Mouse (Mus musculus): ENCODE measurements around the gene Stt3b. TPM values are rescaled to one million over a fixed set of nuclear protein-coding genes. Genes with fewer than 3 reads are reported as not detected.

Gene Stt3b
- total and polyA plus RNA-seq, 3 experiments, result 22.2 to 56.5 (median 54.9) TPM

DNA sequence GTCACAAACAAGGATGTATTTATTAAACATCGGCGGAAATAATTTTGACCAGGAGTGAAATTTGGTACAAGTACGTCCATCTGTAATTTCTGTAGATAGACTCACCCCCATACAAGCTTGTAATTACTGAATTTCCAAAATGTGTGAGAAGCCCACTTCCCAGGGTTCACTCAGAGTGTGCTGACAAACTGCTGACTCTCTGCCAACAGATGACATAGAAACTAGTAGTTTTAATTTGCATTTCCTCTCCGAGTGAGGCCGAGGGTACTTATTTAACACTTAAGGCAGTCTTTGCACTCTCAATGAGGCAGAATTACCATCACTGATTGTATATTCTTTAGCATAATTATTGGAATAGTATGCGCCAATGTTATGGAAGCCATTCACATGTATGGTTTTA is 12.2 kb upstream of the Stt3b start:
- H3K4me1 ChIP-seq (ENCODE audit: control insufficient read depth, insufficient read depth, low read length), result no peaks in the 10 kb centered on the region
- no peak overlapping the region for H3K27ac ChIP-seq
- H3K27me3 ChIP-seq (ENCODE audit: control insufficient read depth, insufficient read depth, low read length), result no peaks in the 10 kb centered on the region
- no peaks in the 10 kb centered on the region for H3K36me3 ChIP-seq (ENCODE audit: control insufficient read depth, insufficient read depth, low read length)
- no peak overlapping the region for H3K9ac ChIP-seq (ENCODE audit: low read depth, low read length)
- intact Hi-C loops (cut with DNase I), result no loop called here
- DNase-seq, result no peak
- H3K79me2 ChIP-seq (replicated peaks; ENCODE audit: control insufficient read depth, insufficient read depth, low read length), result no peaks in the 10 kb centered on the region
- TF ChIP-seq POLR2A (IDR thresholded peaks at IDR 0.05; ENCODE audit: insufficient read depth, low read depth, low read length) (no peak), CTCF (IDR thresholded peaks at IDR 0.05) (no peak), EP300 (IDR thresholded peaks at IDR 0.05; ENCODE audit: insufficient read depth, low read depth, low read length) (no peak)
- H3K4me3 ChIP-seq, result no peak overlapping the region
- WGBS, result 86% methylated on average over 6 of the region's 6 CpGs

DNA sequence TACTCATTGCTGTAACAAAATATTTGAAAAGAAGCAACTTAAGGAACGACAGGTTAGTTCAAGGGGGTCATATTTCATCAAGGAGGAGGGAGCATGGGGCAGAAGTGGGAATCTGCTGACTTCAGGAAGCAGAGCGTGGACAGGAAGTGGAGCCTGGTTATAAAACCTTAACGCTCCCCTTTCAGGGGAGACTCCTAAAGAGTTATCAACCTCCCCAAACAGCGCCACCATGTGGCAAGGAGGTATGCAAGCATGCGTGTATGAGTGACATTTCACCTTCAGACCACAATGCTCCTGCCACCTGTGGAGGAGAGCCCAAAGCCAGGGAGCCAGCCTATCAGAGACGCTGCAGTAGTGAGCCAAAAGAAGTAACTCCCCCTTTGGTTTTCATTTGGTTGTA is 10.8 kb upstream of the Stt3b start:
- no peaks in the 10 kb centered on the region for H3K27me3 ChIP-seq (ENCODE audit: control insufficient read depth, insufficient read depth, low read length)
- 80% methylated on average over 6 of the region's 6 CpGs for WGBS
- no peak overlapping the region for H3K4me3 ChIP-seq
- TF ChIP-seq CTCF (IDR thresholded peaks at IDR 0.05) (peak; percentile 12; the same call in 1 of the 2 replicates), EP300 (IDR thresholded peaks at IDR 0.05; ENCODE audit: insufficient read depth, low read depth, low read length) (no peak)
- H3K27ac ChIP-seq, result no peak overlapping the region
- H3K79me2 ChIP-seq (replicated peaks; ENCODE audit: control insufficient read depth, insufficient read depth, low read length), result no peaks in the 10 kb centered on the region
- H3K9ac ChIP-seq (ENCODE audit: low read depth, low read length), result no peak overlapping the region
- no peak for DNase-seq
- H3K36me3 ChIP-seq (ENCODE audit: control insufficient read depth, insufficient read depth, low read length), result no peaks in the 10 kb centered on the region
- H3K4me1 ChIP-seq (ENCODE audit: control insufficient read depth, insufficient read depth, low read length), result no peaks in the 10 kb centered on the region
- intact Hi-C loops (cut with DNase I), result no loop called here

DNA sequence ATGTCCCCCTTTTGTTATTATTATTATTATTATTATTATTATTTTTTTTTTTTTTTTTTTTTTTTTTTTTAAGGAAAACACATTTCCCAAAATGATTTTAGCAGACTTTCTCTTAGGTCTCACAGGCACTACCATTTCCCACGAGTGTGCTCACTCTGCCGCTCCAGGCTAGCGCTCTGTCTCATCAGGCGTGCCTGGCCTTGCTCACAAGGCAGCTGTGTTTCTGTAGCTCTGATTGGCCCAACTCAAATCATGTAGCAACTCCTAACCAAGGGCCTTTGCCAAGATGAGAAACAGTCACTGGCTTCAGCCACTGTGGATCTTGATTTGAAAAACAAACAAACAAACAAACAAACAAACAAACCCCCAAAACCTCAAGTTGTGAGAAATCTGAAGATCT is 9.9 kb upstream of the Stt3b start:
- intact Hi-C loops (cut with DNase I), result no loop called here
- Histone ChIP-seq H3K4me1 (ENCODE audit: control insufficient read depth, insufficient read depth, low read length) (no peaks in the 10 kb centered on the region), H3K27me3 (ENCODE audit: control insufficient read depth, insufficient read depth, low read length) (no peaks in the 10 kb centered on the region), H3K36me3 (ENCODE audit: control insufficient read depth, insufficient read depth, low read length) (no peaks in the 10 kb centered on the region), H3K27ac (no peak overlapping the region), H3K9ac (ENCODE audit: low read depth, low read length) (no peak overlapping the region), H3K4me3 (no peak overlapping the region), H3K79me2 (replicated peaks; ENCODE audit: control insufficient read depth, insufficient read depth, low read length) (no peaks in the 10 kb centered on the region)
- no peak for DNase-seq
- TF ChIP-seq EP300 (IDR thresholded peaks at IDR 0.05; ENCODE audit: insufficient read depth, low read depth, low read length) (no peak), CTCF (IDR thresholded peaks at IDR 0.05) (no peak), POLR2A (IDR thresholded peaks at IDR 0.05; ENCODE audit: insufficient read depth, low read depth, low read length) (no peak)
- 64% methylated on average over 4 of the region's 4 CpGs for WGBS

DNA sequence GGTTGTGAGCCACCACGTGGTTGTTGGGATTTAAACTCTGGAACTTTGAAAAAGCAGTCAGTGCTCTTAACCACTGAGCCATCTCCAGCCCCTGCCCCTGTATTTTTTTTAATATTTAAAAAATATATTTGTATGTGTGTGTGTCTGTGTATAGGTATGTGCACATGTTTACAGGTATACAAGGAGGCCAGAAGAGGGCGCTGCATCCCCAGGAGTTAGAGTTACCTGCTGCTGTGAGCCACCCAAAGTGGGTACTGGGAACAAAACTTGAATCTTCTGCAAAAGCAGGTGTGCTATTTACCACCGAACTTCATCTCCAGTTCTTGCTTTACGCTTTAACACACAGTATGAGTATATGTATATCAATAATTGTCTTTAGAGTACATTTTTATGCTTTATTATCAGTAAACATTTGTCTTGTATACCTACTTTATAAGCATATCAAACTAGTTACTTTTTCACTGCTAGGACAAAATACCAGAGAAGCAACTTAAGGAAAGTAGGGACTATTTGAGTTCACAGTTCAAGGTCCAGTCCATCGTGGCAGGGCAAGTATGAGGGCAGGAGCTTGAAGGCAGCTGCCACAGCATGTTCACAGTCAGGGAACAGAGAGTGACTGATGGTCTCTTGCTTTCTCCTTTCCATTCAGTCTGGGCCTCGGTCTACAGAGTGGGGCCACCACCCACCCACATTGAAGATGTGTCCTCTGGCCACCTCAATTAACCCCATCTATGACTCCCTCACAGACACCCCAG is 8.6 kb upstream of the Stt3b start:
- intact Hi-C loops (cut with DNase I), result loop anchor here (10.0 kb wide), 1 partner anchor 384 kb away; the partner anchor contains the start of gene Gpd1l
- no peak overlapping the region for H3K4me3 ChIP-seq
- H3K36me3 ChIP-seq (ENCODE audit: control insufficient read depth, insufficient read depth, low read length), result no peaks in the 10 kb centered on the region
- no peak overlapping the region for H3K9ac ChIP-seq (ENCODE audit: low read depth, low read length)
- no peaks in the 10 kb centered on the region for H3K79me2 ChIP-seq (replicated peaks; ENCODE audit: control insufficient read depth, insufficient read depth, low read length)
- no peak for DNase-seq
- H3K27ac ChIP-seq, result no peak overlapping the region
- 90% methylated on average over 6 of the region's 6 CpGs for WGBS
- TF ChIP-seq CTCF (IDR thresholded peaks at IDR 0.05), result no peak
- no peak for TF ChIP-seq EP300 (IDR thresholded peaks at IDR 0.05; ENCODE audit: insufficient read depth, low read depth, low read length)
- TF ChIP-seq POLR2A (IDR thresholded peaks at IDR 0.05; ENCODE audit: insufficient read depth, low read depth, low read length), result no peak
- no peaks in the 10 kb centered on the region for H3K27me3 ChIP-seq (ENCODE audit: control insufficient read depth, insufficient read depth, low read length)
- no peaks in the 10 kb centered on the region for H3K4me1 ChIP-seq (ENCODE audit: control insufficient read depth, insufficient read depth, low read length)

DNA sequence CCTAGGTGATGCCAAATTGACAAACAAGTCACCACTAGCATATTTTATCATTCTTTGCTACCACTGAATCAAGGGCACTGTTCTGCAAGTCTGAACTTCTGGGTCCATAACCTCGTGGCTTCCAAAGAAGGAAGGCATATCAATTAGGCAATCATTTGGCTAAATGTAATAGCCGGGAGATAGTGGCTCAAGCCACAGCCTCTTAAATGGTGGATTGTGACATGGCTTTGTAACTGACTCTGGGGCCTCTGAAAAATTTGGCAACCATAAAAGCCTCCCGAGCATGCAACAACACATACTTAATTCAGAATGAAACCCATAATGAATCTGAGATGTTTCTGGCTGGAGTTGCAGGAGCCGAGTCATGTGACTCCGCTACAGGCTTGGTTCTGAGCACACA is 6.8 kb upstream of the Stt3b start:
- no peak for TF ChIP-seq CTCF (IDR thresholded peaks at IDR 0.05)
- TF ChIP-seq POLR2A (IDR thresholded peaks at IDR 0.05; ENCODE audit: insufficient read depth, low read depth, low read length), result no peak
- TF ChIP-seq EP300 (IDR thresholded peaks at IDR 0.05; ENCODE audit: insufficient read depth, low read depth, low read length), result no peak
- Histone ChIP-seq H3K4me3 (no peak overlapping the region), H3K4me1 (ENCODE audit: control insufficient read depth, insufficient read depth, low read length) (no peaks in the 10 kb centered on the region), H3K9ac (ENCODE audit: low read depth, low read length) (no peak overlapping the region), H3K79me2 (replicated peaks; ENCODE audit: control insufficient read depth, insufficient read depth, low read length) (no peaks in the 10 kb centered on the region), H3K27ac (no peak overlapping the region), H3K36me3 (ENCODE audit: control insufficient read depth, insufficient read depth, low read length) (no peaks in the 10 kb centered on the region), H3K27me3 (ENCODE audit: control insufficient read depth, insufficient read depth, low read length) (no peaks in the 10 kb centered on the region)
- no peak for DNase-seq
- intact Hi-C loops (cut with DNase I), result loop anchor here (10.0 kb wide), 1 partner anchor 382 kb away; the partner anchor contains the start of gene Gpd1l
- 92% methylated on average over 5 of the region's 5 CpGs for WGBS

DNA sequence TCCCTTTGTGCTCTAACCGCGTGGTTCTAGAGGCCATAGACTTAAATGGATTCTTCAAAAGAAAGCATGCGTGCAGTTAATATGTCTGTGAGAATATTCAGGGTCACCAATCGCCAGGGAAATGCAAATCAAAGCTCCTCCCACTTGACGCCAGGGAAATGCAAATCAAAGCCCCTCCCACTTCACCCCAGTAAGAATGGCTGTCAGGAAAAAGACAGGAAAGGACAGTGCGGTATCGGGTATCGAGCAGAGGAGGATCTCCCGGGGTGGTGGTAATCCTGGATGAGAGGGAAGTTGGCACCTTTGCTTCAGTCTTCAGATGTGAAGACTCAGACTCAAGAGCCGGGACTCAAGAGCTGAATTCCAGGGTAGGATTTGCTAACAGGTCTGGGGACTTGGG is 4.3 kb upstream of the Stt3b start:
- 17% methylated on average over 10 of the region's 10 CpGs for whole genome bisulfite sequencing
- Histone ChIP-seq H3K9ac (ENCODE audit: low read depth, low read length) (no peak overlapping the region), H3K27me3 (ENCODE audit: control insufficient read depth, insufficient read depth, low read length) (no peaks in the 10 kb centered on the region), H3K36me3 (ENCODE audit: control insufficient read depth, insufficient read depth, low read length) (no peaks in the 10 kb centered on the region), H3K4me1 (ENCODE audit: control insufficient read depth, insufficient read depth, low read length) (no peaks in the 10 kb centered on the region), H3K4me3 (no peak overlapping the region), H3K79me2 (replicated peaks; ENCODE audit: control insufficient read depth, insufficient read depth, low read length) (no peaks in the 10 kb centered on the region; the same call in 1 of the 2 replicates), H3K27ac (no peak overlapping the region)
- intact Hi-C loops (cut with DNase I), result loop anchor here (10.0 kb wide), 1 partner anchor 380 kb away; the partner anchor contains the start of gene Gpd1l
- no peak for DNase-seq
- TF ChIP-seq EP300 (IDR thresholded peaks at IDR 0.05; ENCODE audit: insufficient read depth, low read depth, low read length) (no peak), CTCF (IDR thresholded peaks at IDR 0.05) (no peak)

Measured in heart, adult 2 months (tissue).